Mouse (Mus musculus) small intestine, adult 2 months (tissue): ENCODE measurements around the gene Gtpbp10. TPM values are rescaled to one million over a fixed set of nuclear protein-coding genes. Genes with fewer than 3 reads are reported as not detected.

Source experiments
- H3K27ac ChIP-seq: fragments of 200-500 bp; 2 replicates; pipeline ENCODE4 v1.5.1; 2012; ENCODE audit warnings: low read depth, low read length, control low read depth, inconsistent platforms; ENCODE audit not compliant: insufficient read depth
- H3K27me3 ChIP-seq: fragments of 200-500 bp; 2 replicates; pipeline ENCODE4 v1.6.1; 2012; ENCODE audit warnings: mild to moderate bottlenecking, moderate library complexity, low read length, inconsistent platforms; ENCODE audit not compliant: control insufficient read depth, insufficient read depth
- H3K36me3 ChIP-seq: fragments of 200-500 bp; 2 replicates; pipeline ENCODE4 v1.6.1; 2012; ENCODE audit warnings: mild to moderate bottlenecking, low read length, control low read depth, inconsistent platforms; ENCODE audit not compliant: control insufficient read depth, insufficient read depth
- H3K4me1 ChIP-seq: fragments of 200-500 bp; 2 replicates; pipeline ENCODE4 v1.6.1; 2012; ENCODE audit warnings: low read length, inconsistent platforms, mixed read lengths; ENCODE audit not compliant: control insufficient read depth, insufficient read depth, insufficient read length
- H3K4me3 ChIP-seq: fragments of 200-500 bp; 2 replicates; pipeline ENCODE4 v1.5.1; 2012; ENCODE audit warnings: low read depth, mild to moderate bottlenecking, control low read depth, inconsistent platforms, low read length, moderate library complexity
- CTCF ChIP-seq: fragments of 200-500 bp; IDR thresholded peaks from 2 replicates; pipeline ENCODE4 v1.5.1; 2012; ENCODE audit warnings: low read depth, mild to moderate bottlenecking, control low read depth, inconsistent platforms, low read length, moderate library complexity, mixed read lengths; ENCODE audit not compliant: insufficient replicate concordance, insufficient read length; ENCODE audit errors: extremely low read depth
- POLR2A ChIP-seq: fragments of 200-500 bp; IDR thresholded peaks from 2 replicates; pipeline ENCODE4 v1.6.1; 2012; ENCODE audit warnings: low read depth, mild to moderate bottlenecking, control low read depth, inconsistent platforms, low read length, moderate library complexity
- WGBS: fragments of 180-500 bp; shearing (Covaris S2); methylation state at CpG from one replicate; pipeline ENCODE4 v1.1.7; 2018; 5-methylcytosine and 5-hydroxymethylcytosine counted together
- polyA plus RNA-seq: library from polyadenylated mRNA; depleted of rRNA; stranded (reverse); fragments of >200 nt; gene quantifications from 2 replicates; pipeline ENCODE4 v1.2.3, GENCODE M21; 2012

The Gtpbp10 gene
- polyA plus RNA-seq, 1 experiment: 0.46 TPM

DNA sequence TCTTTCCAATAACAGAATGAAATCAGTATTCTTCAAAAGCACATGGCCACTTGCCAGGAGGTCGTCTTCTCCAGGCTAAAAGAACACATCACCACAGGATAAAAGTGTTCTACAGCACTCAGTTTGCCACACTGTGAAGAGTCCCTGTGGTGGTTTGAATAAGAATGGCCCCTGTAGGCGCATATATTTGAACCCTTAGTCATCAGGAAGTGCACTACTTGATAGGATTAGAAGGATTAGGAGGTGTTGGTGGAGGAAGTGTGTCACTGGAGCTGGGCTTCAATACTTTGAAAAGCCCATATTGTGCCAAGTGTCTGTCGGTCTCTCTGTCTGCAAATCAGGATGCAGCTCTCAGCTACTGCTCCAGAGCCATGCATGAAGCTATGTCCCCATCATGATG is 19.0 kb downstream of the Gtpbp10 start:
- no peak overlapping the region for H3K27ac ChIP-seq
- TF ChIP-seq POLR2A (no peak), CTCF (no peak)
- WGBS: 64% methylated on average over 3 of the region's 3 CpGs

DNA sequence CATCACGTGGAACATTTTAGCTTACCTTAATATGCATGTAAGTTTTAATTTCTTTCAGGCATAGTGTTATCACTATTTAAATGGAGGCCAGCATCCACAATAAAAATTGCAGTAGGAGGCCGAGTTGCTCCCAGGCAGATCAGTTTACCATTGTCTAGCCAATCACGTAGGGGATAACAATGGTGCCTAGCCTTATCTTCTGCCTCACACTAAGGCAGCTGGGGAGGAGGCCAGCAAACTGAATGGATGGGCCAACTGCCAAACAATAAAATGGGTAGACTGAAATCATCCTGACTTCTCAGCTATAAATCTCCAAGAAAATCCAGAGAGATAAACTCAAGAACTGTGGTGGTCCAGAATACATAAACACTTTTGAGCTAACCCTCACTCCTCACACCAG is 19.6 kb downstream of the Gtpbp10 start:
- no peak overlapping the region for H3K27ac ChIP-seq
- TF ChIP-seq POLR2A: no peak
- TF ChIP-seq CTCF: no peak
- 45% methylated on average over 3 of the region's 3 CpGs for WGBS
- H3K36me3 ChIP-seq: peaks cover 38% of the 10 kb centered on the region
- H3K27me3 ChIP-seq: no peaks in the 10 kb centered on the region
- no peak overlapping the region for H3K4me3 ChIP-seq
- H3K4me1 ChIP-seq: no peaks in the 10 kb centered on the region

More for the DNA sequence above, 19.0 kb downstream of the Gtpbp10 start:
- H3K4me1 ChIP-seq: no peaks in the 10 kb centered on the region
- H3K27me3 ChIP-seq: no peaks in the 10 kb centered on the region
- H3K36me3 ChIP-seq: peaks cover 39% of the 10 kb centered on the region
- H3K4me3 ChIP-seq: no peak overlapping the region

DNA sequence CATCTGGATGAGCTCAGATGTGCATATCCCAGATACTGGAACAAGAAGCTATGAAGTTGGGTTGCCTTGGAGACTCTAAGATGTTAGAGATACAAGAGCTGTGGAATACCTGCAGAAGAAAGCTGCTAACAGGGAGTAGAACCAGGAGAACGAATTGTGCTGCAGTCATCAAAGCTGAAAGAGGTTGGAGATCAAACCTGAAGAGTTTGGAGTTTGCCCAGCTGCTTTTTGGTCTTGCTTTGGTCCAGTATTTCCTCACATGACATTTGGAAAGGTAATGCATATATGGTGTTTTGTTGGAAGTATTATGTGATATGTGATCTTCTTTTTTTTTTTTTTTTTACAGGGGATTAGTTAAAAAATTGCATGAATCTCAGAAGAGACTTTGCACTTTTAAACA is 23.2 kb downstream of the Gtpbp10 start:
- 68% methylated on average over 1 of the region's 1 CpGs for WGBS
- TF ChIP-seq CTCF: no peak
- no peak for TF ChIP-seq POLR2A
- Histone ChIP-seq H3K27me3 (no peaks in the 10 kb centered on the region), H3K36me3 (peaks cover 15% of the 10 kb centered on the region), H3K4me3 (no peak overlapping the region), H3K27ac (no peak overlapping the region), H3K4me1 (peaks cover 5% of the 10 kb centered on the region; the same call in 1 of the 2 replicates)

GRCm38 (mm10) chr5:5533656-5534420 is 25.5 kb downstream of the Gtpbp10 start:
- no peak for TF ChIP-seq CTCF
- TF ChIP-seq POLR2A: no peak
- WGBS: 33% methylated on average over 3 of the region's 3 CpGs
- H3K4me1 ChIP-seq: peaks cover 5% of the 10 kb centered on the region; the same call in 1 of the 2 replicates
- H3K4me3 ChIP-seq: no peak overlapping the region
- no peaks in the 10 kb centered on the region for H3K27me3 ChIP-seq
- H3K27ac ChIP-seq: no peak overlapping the region
- peaks cover 6% of the 10 kb centered on the region for H3K36me3 ChIP-seq

- no peaks in the 10 kb centered on the region for H3K4me1 ChIP-seq
- H3K27me3 ChIP-seq: no peaks in the 10 kb centered on the region
- no peak for TF ChIP-seq POLR2A
- TF ChIP-seq CTCF: no peak
- no peak overlapping the region for H3K27ac ChIP-seq
- H3K4me3 ChIP-seq: no peak overlapping the region
- WGBS: 82% methylated on average over 5 of the region's 5 CpGs
- 0 out of 2 replicates have a peak, but pooled peaks cover 1% of the 10 kb centered on the region for H3K36me3 ChIP-seq
Observed at GRCm38 (mm10) chr5:5515411-5515810, 43.9 kb downstream of the Gtpbp10 start.

DNA sequence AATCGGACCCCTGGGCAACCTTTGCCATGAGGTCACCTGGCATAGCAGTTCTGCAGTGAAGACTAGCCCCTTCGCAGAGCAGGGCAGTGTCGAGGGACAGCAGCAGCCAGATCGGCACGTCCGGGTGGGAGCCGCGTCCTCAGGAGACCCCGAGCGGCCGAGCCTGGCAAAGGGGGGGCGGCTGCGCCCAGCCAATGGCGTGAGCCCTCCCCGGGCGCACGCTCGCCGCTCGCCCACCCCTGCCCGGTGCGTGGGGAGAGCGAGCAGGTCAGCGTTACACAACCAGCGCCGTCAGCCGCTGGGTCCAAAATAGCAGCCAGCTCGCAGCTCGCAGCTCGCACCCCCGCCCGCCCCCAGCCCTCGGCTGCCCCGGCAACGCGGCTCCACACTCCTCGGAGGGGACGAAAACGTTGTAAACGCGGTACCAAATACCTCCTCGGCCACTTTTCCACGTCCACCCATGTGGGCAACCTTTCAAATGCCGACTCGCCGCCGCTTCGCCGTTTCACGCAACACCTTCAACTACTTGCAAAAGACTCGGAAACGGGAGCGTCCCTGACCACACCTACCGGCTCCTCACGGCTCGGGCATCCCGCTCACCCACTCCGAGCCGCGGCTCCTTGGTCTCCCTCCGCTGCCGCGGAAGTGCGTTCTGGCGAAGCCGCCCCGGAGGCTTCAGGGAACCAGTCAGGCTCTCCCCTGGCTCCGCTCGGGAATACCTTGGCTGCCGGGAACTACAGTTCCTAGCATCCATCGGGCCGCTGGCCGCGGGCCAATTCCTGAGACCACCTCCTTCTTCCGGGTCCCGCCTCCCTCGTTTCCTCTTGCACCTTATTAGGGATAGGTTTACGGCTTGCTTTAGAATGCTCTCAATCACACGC is 44.9 kb downstream of the Gtpbp10 start, which contains the start of gene Cldn12:
Gene Cldn12, minus strand, starts transcription at position 763 of the 881 bp plus-strand sequence.
- Histone ChIP-seq H3K36me3 (0 out of 2 replicates have a peak, but pooled peaks cover 1% of the 10 kb centered on the region), H3K27me3 (no peaks in the 10 kb centered on the region), H3K27ac (peak within 1 kb of the TSS; percentile 87), H3K4me3 (peak within 1 kb of the TSS; percentile 91), H3K4me1 (no peaks in the 10 kb centered on the region)
- under 1% methylated on average over 79 of the region's 79 CpGs for WGBS
- TF ChIP-seq POLR2A (peak; percentile 74), CTCF (no peak)

DNA sequence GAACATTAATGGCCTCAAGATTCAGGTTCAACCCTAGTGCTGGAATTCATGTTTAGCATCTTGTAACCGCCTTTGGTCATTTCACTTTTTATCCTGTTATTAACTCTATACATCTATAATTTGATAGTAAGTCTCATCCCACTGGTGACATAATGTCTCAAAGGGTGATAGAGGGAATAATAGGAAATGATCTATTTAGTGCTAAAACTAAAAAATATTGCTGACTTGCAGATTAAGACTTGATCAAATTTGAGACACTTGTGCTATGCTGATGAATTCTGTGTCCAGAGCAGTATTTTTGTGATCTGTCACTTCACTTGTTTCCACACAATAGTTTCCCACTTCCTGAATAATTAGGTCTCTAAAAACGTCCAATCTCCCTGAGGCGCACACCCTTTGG is 47.9 kb downstream of the Gtpbp10 start:
- no peaks in the 10 kb centered on the region for H3K4me1 ChIP-seq
- WGBS: 82% methylated on average over 3 of the region's 3 CpGs
- H3K36me3 ChIP-seq: 0 out of 2 replicates have a peak, but pooled peaks cover 1% of the 10 kb centered on the region
- H3K27me3 ChIP-seq: no peaks in the 10 kb centered on the region
- no peak overlapping the region for H3K27ac ChIP-seq
- TF ChIP-seq POLR2A (no peak), CTCF (no peak)
- no peak overlapping the region for H3K4me3 ChIP-seq
